Mouse (Mus musculus): Measurements from ENCODE around the gene Sestd1. TPM values are rescaled to one million over a fixed set of nuclear protein-coding genes. Genes with fewer than 3 reads are reported as not detected.

Gene Sestd1
- polyA plus RNA-seq, 1 experiment from 2014 or later, result 26.6 TPM

GRCm38 (mm10) chr2:77277272-77277671 is 3.1 kb downstream of the Sestd1 start:
- ATAC-seq, result no peak
- peaks cover 41% of the 10 kb centered on the region for H3K4me1 ChIP-seq (ENCODE audit: control insufficient read depth, insufficient read depth, low read length)
- H3K4me3 ChIP-seq (ENCODE audit: low read depth, low read length), result no peak overlapping the region
- H3K9me3 ChIP-seq (replicated peaks; ENCODE audit: control insufficient read depth, low read length, poor library complexity, severe bottlenecking), result no peaks in the 10 kb centered on the region
- no peak overlapping the region for H3K27ac ChIP-seq (ENCODE audit: low read length)
- H3K9ac ChIP-seq (ENCODE audit: low read depth, low read length), result no peak overlapping the region
- no peaks in the 10 kb centered on the region for H3K36me3 ChIP-seq (ENCODE audit: control insufficient read depth, insufficient read depth, low read length)
- 72% methylated on average over 4 of the region's 4 CpGs for WGBS
- H3K27me3 ChIP-seq (ENCODE audit: control insufficient read depth, insufficient read depth, low read depth, low read length), result no peaks in the 10 kb centered on the region
- no peak overlapping the region for H3K4me2 ChIP-seq (ENCODE audit: low read length)

GRCm38 (mm10) chr2:77275851-77276250 is 4.5 kb downstream of the Sestd1 start:
- no peaks in the 10 kb centered on the region for H3K27me3 ChIP-seq (ENCODE audit: control insufficient read depth, insufficient read depth, low read depth, low read length)
- no peaks in the 10 kb centered on the region for H3K9me3 ChIP-seq (replicated peaks; ENCODE audit: control insufficient read depth, low read length, poor library complexity, severe bottlenecking)
- 92% methylated on average over 5 of the region's 5 CpGs for WGBS
- peaks cover 41% of the 10 kb centered on the region for H3K4me1 ChIP-seq (ENCODE audit: control insufficient read depth, insufficient read depth, low read length)
- no peak overlapping the region for H3K27ac ChIP-seq (ENCODE audit: low read length)
- no peak overlapping the region for H3K4me2 ChIP-seq (ENCODE audit: low read length)
- H3K9ac ChIP-seq (ENCODE audit: low read depth, low read length), result no peak overlapping the region
- no peak overlapping the region for H3K4me3 ChIP-seq (ENCODE audit: low read depth, low read length)
- ATAC-seq, result no peak
- no peaks in the 10 kb centered on the region for H3K36me3 ChIP-seq (ENCODE audit: control insufficient read depth, insufficient read depth, low read length)

- Histone ChIP-seq H3K27me3 (ENCODE audit: control insufficient read depth, insufficient read depth, low read depth, low read length) (no peaks in the 10 kb centered on the region), H3K9ac (ENCODE audit: low read depth, low read length) (no peak overlapping the region), H3K9me3 (replicated peaks; ENCODE audit: control insufficient read depth, low read length, poor library complexity, severe bottlenecking) (no peaks in the 10 kb centered on the region), H3K36me3 (ENCODE audit: control insufficient read depth, insufficient read depth, low read length) (no peaks in the 10 kb centered on the region), H3K27ac (ENCODE audit: low read length) (no peak overlapping the region), H3K4me2 (ENCODE audit: low read length) (no peak overlapping the region), H3K4me3 (ENCODE audit: low read depth, low read length) (no peak overlapping the region), H3K4me1 (ENCODE audit: control insufficient read depth, insufficient read depth, low read length) (peaks cover 41% of the 10 kb centered on the region)
- WGBS, result 83% methylated on average over 9 of the region's 9 CpGs
- no peak for ATAC-seq
These were observed 5.3 kb downstream of the Sestd1 start for GRCm38 (mm10) chr2:77274976-77275641.

- Histone ChIP-seq H3K4me1 (ENCODE audit: control insufficient read depth, insufficient read depth, low read length) (peaks cover 40% of the 10 kb centered on the region), H3K4me2 (ENCODE audit: low read length) (no peak overlapping the region), H3K9me3 (replicated peaks; ENCODE audit: control insufficient read depth, low read length, poor library complexity, severe bottlenecking) (no peaks in the 10 kb centered on the region), H3K36me3 (ENCODE audit: control insufficient read depth, insufficient read depth, low read length) (no peaks in the 10 kb centered on the region), H3K27ac (ENCODE audit: low read length) (no peak overlapping the region), H3K9ac (ENCODE audit: low read depth, low read length) (no peak overlapping the region), H3K27me3 (ENCODE audit: control insufficient read depth, insufficient read depth, low read depth, low read length) (no peaks in the 10 kb centered on the region), H3K4me3 (ENCODE audit: low read depth, low read length) (no peak overlapping the region)
- WGBS, result 93% methylated on average over 2 of the region's 2 CpGs
- no peak for ATAC-seq
These were observed 7.4 kb downstream of the Sestd1 start for GRCm38 (mm10) chr2:77272953-77273352.

GRCm38 (mm10) chr2:77270781-77271180 is 9.6 kb downstream of the Sestd1 start:
- H3K36me3 ChIP-seq (ENCODE audit: control insufficient read depth, insufficient read depth, low read length), result no peaks in the 10 kb centered on the region
- no peak overlapping the region for H3K4me3 ChIP-seq (ENCODE audit: low read depth, low read length)
- peaks cover 36% of the 10 kb centered on the region for H3K4me1 ChIP-seq (ENCODE audit: control insufficient read depth, insufficient read depth, low read length)
- H3K9ac ChIP-seq (ENCODE audit: low read depth, low read length), result no peak overlapping the region
- no peak for ATAC-seq
- H3K27me3 ChIP-seq (ENCODE audit: control insufficient read depth, insufficient read depth, low read depth, low read length), result no peaks in the 10 kb centered on the region
- no peak overlapping the region for H3K27ac ChIP-seq (ENCODE audit: low read length)
- no peak overlapping the region for H3K4me2 ChIP-seq (ENCODE audit: low read length)
- 89% methylated on average over 7 of the region's 7 CpGs for WGBS
- H3K9me3 ChIP-seq (replicated peaks; ENCODE audit: control insufficient read depth, low read length, poor library complexity, severe bottlenecking), result no peaks in the 10 kb centered on the region

- H3K27ac ChIP-seq (ENCODE audit: low read length), result no peak overlapping the region
- no peak overlapping the region for H3K9ac ChIP-seq (ENCODE audit: low read depth, low read length)
- 89% methylated on average over 1 of the region's 1 CpGs for WGBS
- H3K36me3 ChIP-seq (ENCODE audit: control insufficient read depth, insufficient read depth, low read length), result no peaks in the 10 kb centered on the region
- no peak overlapping the region for H3K4me3 ChIP-seq (ENCODE audit: low read depth, low read length)
- H3K4me1 ChIP-seq (ENCODE audit: control insufficient read depth, insufficient read depth, low read length), result peaks cover 31% of the 10 kb centered on the region
- H3K27me3 ChIP-seq (ENCODE audit: control insufficient read depth, insufficient read depth, low read depth, low read length), result no peaks in the 10 kb centered on the region
- no peak for ATAC-seq
- no peaks in the 10 kb centered on the region for H3K9me3 ChIP-seq (replicated peaks; ENCODE audit: control insufficient read depth, low read length, poor library complexity, severe bottlenecking)
- no peak overlapping the region for H3K4me2 ChIP-seq (ENCODE audit: low read length)
These were observed 10.3 kb downstream of the Sestd1 start for GRCm38 (mm10) chr2:77270136-77270535.

GRCm38 (mm10) chr2:77268612-77269239 is 11.7 kb downstream of the Sestd1 start:
- H3K27me3 ChIP-seq (ENCODE audit: control insufficient read depth, insufficient read depth, low read depth, low read length), result no peaks in the 10 kb centered on the region
- H3K4me3 ChIP-seq (ENCODE audit: low read depth, low read length), result no peak overlapping the region
- peak overlapping the region; percentile 5; the same call in 1 of the 2 replicates for H3K27ac ChIP-seq (ENCODE audit: low read length)
- no peak for ATAC-seq
- H3K9me3 ChIP-seq (replicated peaks; ENCODE audit: control insufficient read depth, low read length, poor library complexity, severe bottlenecking), result no peaks in the 10 kb centered on the region
- H3K36me3 ChIP-seq (ENCODE audit: control insufficient read depth, insufficient read depth, low read length), result no peaks in the 10 kb centered on the region
- H3K4me2 ChIP-seq (ENCODE audit: low read length), result no peak overlapping the region
- no peak overlapping the region for H3K9ac ChIP-seq (ENCODE audit: low read depth, low read length)
- 73% methylated on average over 5 of the region's 5 CpGs for WGBS
- peaks cover 28% of the 10 kb centered on the region for H3K4me1 ChIP-seq (ENCODE audit: control insufficient read depth, insufficient read depth, low read length)

- H3K4me1 ChIP-seq (ENCODE audit: control insufficient read depth, insufficient read depth, low read length), result peaks cover 26% of the 10 kb centered on the region
- ATAC-seq, result no peak
- whole genome bisulfite sequencing, result 91% methylated on average over 2 of the region's 2 CpGs
- H3K9ac ChIP-seq (ENCODE audit: low read depth, low read length), result no peak overlapping the region
- H3K9me3 ChIP-seq (replicated peaks; ENCODE audit: control insufficient read depth, low read length, poor library complexity, severe bottlenecking), result no peaks in the 10 kb centered on the region
- no peak overlapping the region for H3K27ac ChIP-seq (ENCODE audit: low read length)
- no peak overlapping the region for H3K4me3 ChIP-seq (ENCODE audit: low read depth, low read length)
- no peak overlapping the region for H3K4me2 ChIP-seq (ENCODE audit: low read length)
- no peaks in the 10 kb centered on the region for H3K27me3 ChIP-seq (ENCODE audit: control insufficient read depth, insufficient read depth, low read depth, low read length)
- H3K36me3 ChIP-seq (ENCODE audit: control insufficient read depth, insufficient read depth, low read length), result no peaks in the 10 kb centered on the region
These were observed 13.5 kb downstream of the Sestd1 start for GRCm38 (mm10) chr2:77266931-77267330.

- H3K4me1 ChIP-seq (ENCODE audit: control insufficient read depth, insufficient read depth, low read length), result peaks cover 26% of the 10 kb centered on the region
- H3K9me3 ChIP-seq (replicated peaks; ENCODE audit: control insufficient read depth, low read length, poor library complexity, severe bottlenecking), result no peaks in the 10 kb centered on the region
- H3K27ac ChIP-seq (ENCODE audit: low read length), result no peak overlapping the region
- H3K36me3 ChIP-seq (ENCODE audit: control insufficient read depth, insufficient read depth, low read length), result no peaks in the 10 kb centered on the region
- no peak overlapping the region for H3K4me3 ChIP-seq (ENCODE audit: low read depth, low read length)
- H3K27me3 ChIP-seq (ENCODE audit: control insufficient read depth, insufficient read depth, low read depth, low read length), result no peaks in the 10 kb centered on the region
- H3K4me2 ChIP-seq (ENCODE audit: low read length), result no peak overlapping the region
- ATAC-seq, result no peak
- WGBS, result 78% methylated on average over 3 of the region's 3 CpGs
- H3K9ac ChIP-seq (ENCODE audit: low read depth, low read length), result no peak overlapping the region
These were observed 14.4 kb downstream of the Sestd1 start for GRCm38 (mm10) chr2:77266011-77266410.
